Mouse (Mus musculus): ENCODE data around the gene Elmod3. TPM values are rescaled to one million over a fixed set of nuclear protein-coding genes. Genes with fewer than 3 reads are reported as not detected.

Elmod3 gene
- polyA plus RNA-seq (2012; rRNA removed) = 22.9 and 23.4 TPM in 2 replicates

GRCm38 (mm10) chr6:72597956-72598753 lies at the start of gene Elmod3, which contains the start of gene Retsat:
Gene Elmod3 (minus strand): TSS chr6:72598413.
Gene Retsat (plus strand): TSS chr6:72598475.
- H3K27ac ChIP-seq (ENCODE audit: control insufficient read depth, insufficient read depth, low read length) = no peak within 1 kb of the TSS
- no peaks in the 10 kb centered on the region for H3K27me3 ChIP-seq (ENCODE audit: control insufficient read depth, insufficient read depth, low read length)
- 1% methylated on average over 38 of the region's 38 CpGs for WGBS
- H3K4me1 ChIP-seq (replicated peaks; ENCODE audit: control insufficient read depth, insufficient read depth, low read length) = peaks cover 13% of the 10 kb centered on the region
- peak; percentile 85 for DNase-seq
- TF ChIP-seq CTCF (IDR thresholded peaks at IDR 0.05; ENCODE audit: borderline replicate concordance, control insufficient read depth, extremely low read depth, insufficient read depth, low read length, poor library complexity) (no peak), POLR2A (IDR thresholded peaks at IDR 0.05; ENCODE audit: control insufficient read depth, extremely low read depth, insufficient read depth, low read length, poor library complexity) (peak; percentile 61)
- H3K4me3 ChIP-seq (ENCODE audit: control insufficient read depth, insufficient read depth, low read length) = peak within 1 kb of the TSS; percentile 89
- no peaks in the 10 kb centered on the region for H3K36me3 ChIP-seq (ENCODE audit: control insufficient read depth, insufficient read depth, low read length)

GRCm38 (mm10) chr6:72647383-72647820 lies 49.2 kb upstream of the Elmod3 start:
- TF ChIP-seq POLR2A (IDR thresholded peaks at IDR 0.05; ENCODE audit: control insufficient read depth, extremely low read depth, insufficient read depth, low read length, poor library complexity) (no peak), CTCF (IDR thresholded peaks at IDR 0.05; ENCODE audit: borderline replicate concordance, control insufficient read depth, extremely low read depth, insufficient read depth, low read length, poor library complexity) (no peak)
- H3K4me1 ChIP-seq (replicated peaks; ENCODE audit: control insufficient read depth, insufficient read depth, low read length) = no peaks in the 10 kb centered on the region
- no peaks in the 10 kb centered on the region for H3K36me3 ChIP-seq (ENCODE audit: control insufficient read depth, insufficient read depth, low read length)
- WGBS = 70% methylated on average over 10 of the region's 10 CpGs
- peak; percentile 62 for DNase-seq
- H3K27ac ChIP-seq (ENCODE audit: control insufficient read depth, insufficient read depth, low read length) = no peak overlapping the region
- H3K4me3 ChIP-seq (ENCODE audit: control insufficient read depth, insufficient read depth, low read length) = no peak overlapping the region
- no peaks in the 10 kb centered on the region for H3K27me3 ChIP-seq (ENCODE audit: control insufficient read depth, insufficient read depth, low read length)

DNA sequence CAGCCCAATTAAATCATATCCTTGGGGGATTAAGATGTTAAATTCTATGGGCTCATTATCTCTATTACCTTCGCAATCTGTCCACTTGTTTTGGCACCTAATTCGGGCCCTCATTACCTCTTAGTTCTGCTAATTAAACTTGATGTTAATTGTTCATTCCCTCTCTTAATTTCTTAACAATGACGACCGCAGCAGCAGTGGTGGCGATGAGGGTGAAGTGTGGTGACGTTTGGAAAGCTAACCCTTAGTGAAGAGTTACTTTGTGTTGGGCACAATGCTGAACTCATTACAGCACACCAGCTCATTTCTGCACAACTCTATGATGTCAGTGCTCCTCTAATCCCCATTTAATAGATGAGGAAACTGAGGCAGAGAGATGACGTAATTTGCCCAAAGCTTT lies 47.2 kb upstream of the Elmod3 start:
- Histone ChIP-seq H3K4me3 (ENCODE audit: control insufficient read depth, insufficient read depth, low read length) (no peak overlapping the region), H3K27ac (ENCODE audit: control insufficient read depth, insufficient read depth, low read length) (no peak overlapping the region), H3K36me3 (ENCODE audit: control insufficient read depth, insufficient read depth, low read length) (no peaks in the 10 kb centered on the region), H3K27me3 (ENCODE audit: control insufficient read depth, insufficient read depth, low read length) (no peaks in the 10 kb centered on the region), H3K4me1 (replicated peaks; ENCODE audit: control insufficient read depth, insufficient read depth, low read length) (no peaks in the 10 kb centered on the region)
- DNase-seq = no peak
- 96% methylated on average over 7 of the region's 7 CpGs for WGBS
- no peak for TF ChIP-seq POLR2A (IDR thresholded peaks at IDR 0.05; ENCODE audit: control insufficient read depth, extremely low read depth, insufficient read depth, low read length, poor library complexity)
- TF ChIP-seq CTCF (IDR thresholded peaks at IDR 0.05; ENCODE audit: borderline replicate concordance, control insufficient read depth, extremely low read depth, insufficient read depth, low read length, poor library complexity) = no peak

DNA sequence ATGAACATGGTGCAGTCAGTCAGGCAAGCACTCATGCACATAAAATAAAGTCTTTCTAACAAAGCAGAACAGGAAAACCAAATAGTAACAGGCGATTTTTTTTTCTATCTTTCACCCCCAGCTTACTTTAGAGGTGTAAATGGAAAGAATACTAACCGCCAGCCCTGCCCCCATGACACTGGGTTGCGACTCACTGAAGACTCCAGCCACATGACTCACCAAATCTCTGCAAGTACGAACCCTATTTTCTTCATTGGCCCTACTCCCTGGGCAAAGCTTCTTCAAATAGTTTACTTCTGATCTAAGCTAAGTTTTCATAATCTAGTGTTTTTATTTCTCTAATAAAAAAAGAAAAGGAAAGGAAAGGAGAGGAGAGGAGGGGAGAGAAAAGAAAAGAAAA lies 46.4 kb upstream of the Elmod3 start:
- no peak for TF ChIP-seq CTCF (IDR thresholded peaks at IDR 0.05; ENCODE audit: borderline replicate concordance, control insufficient read depth, extremely low read depth, insufficient read depth, low read length, poor library complexity)
- TF ChIP-seq POLR2A (IDR thresholded peaks at IDR 0.05; ENCODE audit: control insufficient read depth, extremely low read depth, insufficient read depth, low read length, poor library complexity) = no peak
- Histone ChIP-seq H3K27me3 (ENCODE audit: control insufficient read depth, insufficient read depth, low read length) (no peaks in the 10 kb centered on the region), H3K4me1 (replicated peaks; ENCODE audit: control insufficient read depth, insufficient read depth, low read length) (no peaks in the 10 kb centered on the region), H3K27ac (ENCODE audit: control insufficient read depth, insufficient read depth, low read length) (no peak overlapping the region), H3K36me3 (ENCODE audit: control insufficient read depth, insufficient read depth, low read length) (no peaks in the 10 kb centered on the region), H3K4me3 (ENCODE audit: control insufficient read depth, insufficient read depth, low read length) (no peak overlapping the region)
- 14% methylated on average over 4 of the region's 4 CpGs for WGBS
- DNase-seq = no peak

- 87% methylated on average over 18 of the region's 18 CpGs for WGBS
- Histone ChIP-seq H3K4me3 (ENCODE audit: control insufficient read depth, insufficient read depth, low read length) (no peak overlapping the region), H3K27ac (ENCODE audit: control insufficient read depth, insufficient read depth, low read length) (no peak overlapping the region), H3K27me3 (ENCODE audit: control insufficient read depth, insufficient read depth, low read length) (no peaks in the 10 kb centered on the region), H3K4me1 (replicated peaks; ENCODE audit: control insufficient read depth, insufficient read depth, low read length) (no peaks in the 10 kb centered on the region), H3K36me3 (ENCODE audit: control insufficient read depth, insufficient read depth, low read length) (no peaks in the 10 kb centered on the region)
- TF ChIP-seq CTCF (IDR thresholded peaks at IDR 0.05; ENCODE audit: borderline replicate concordance, control insufficient read depth, extremely low read depth, insufficient read depth, low read length, poor library complexity) = no peak
- no peak for TF ChIP-seq POLR2A (IDR thresholded peaks at IDR 0.05; ENCODE audit: control insufficient read depth, extremely low read depth, insufficient read depth, low read length, poor library complexity)
- DNase-seq = no peak
Measured at GRCm38 (mm10) chr6:72641218-72641954, 43.2 kb upstream of the Elmod3 start.

- Histone ChIP-seq H3K4me1 (replicated peaks; ENCODE audit: control insufficient read depth, insufficient read depth, low read length) (peaks cover 13% of the 10 kb centered on the region), H3K4me3 (ENCODE audit: control insufficient read depth, insufficient read depth, low read length) (no peak overlapping the region), H3K27me3 (ENCODE audit: control insufficient read depth, insufficient read depth, low read length) (no peaks in the 10 kb centered on the region), H3K27ac (ENCODE audit: control insufficient read depth, insufficient read depth, low read length) (no peak overlapping the region), H3K36me3 (ENCODE audit: control insufficient read depth, insufficient read depth, low read length) (no peaks in the 10 kb centered on the region)
- WGBS = 86% methylated on average over 3 of the region's 3 CpGs
- TF ChIP-seq POLR2A (IDR thresholded peaks at IDR 0.05; ENCODE audit: control insufficient read depth, extremely low read depth, insufficient read depth, low read length, poor library complexity) (no peak), CTCF (IDR thresholded peaks at IDR 0.05; ENCODE audit: borderline replicate concordance, control insufficient read depth, extremely low read depth, insufficient read depth, low read length, poor library complexity) (no peak)
- DNase-seq = peak; percentile 21
Measured at GRCm38 (mm10) chr6:72636940-72637339, 38.7 kb upstream of the Elmod3 start.
